Mouse (Mus musculus) limb, embryonic 15.5 days (tissue): ENCODE data around the gene C1qtnf9. TPM values are rescaled to one million over a fixed set of nuclear protein-coding genes. Genes with fewer than 3 reads are reported as not detected.

Experiments used
- ATAC-seq: fragments of 200-750 bp; cut with Nextera tagmentation; 2 replicates; pipeline ENCODE4 v1.8.0; 2017; ENCODE audit warnings: low read depth, moderate TSS enrichment; ENCODE audit not compliant: insufficient number of reproducible peaks, low FRiP score, low TSS enrichment
- H3K27ac ChIP-seq: fragments of 300-500 bp; sonication (generic); 2 replicates; pipeline ENCODE4 v1.5.1; 2015; ENCODE audit warnings: moderate library complexity, mild to moderate bottlenecking, inconsistent platforms
- H3K27me3 ChIP-seq: fragments of 300-500 bp; sonication (generic); 2 replicates; pipeline ENCODE4 v1.6.1; 2015; ENCODE audit warnings: inconsistent platforms
- H3K36me3 ChIP-seq: fragments of 300-500 bp; sonication (generic); 2 replicates; pipeline ENCODE4 v1.6.1; 2015; ENCODE audit warnings: inconsistent platforms
- H3K4me1 ChIP-seq: fragments of 300-500 bp; sonication (generic); 2 replicates; pipeline ENCODE4 v1.6.1; 2015; ENCODE audit warnings: inconsistent platforms
- H3K4me2 ChIP-seq: fragments of 300-500 bp; sonication (generic); 2 replicates; pipeline ENCODE4 v1.6.1; 2015; ENCODE audit warnings: mild to moderate bottlenecking, inconsistent platforms
- H3K4me3 ChIP-seq: fragments of 300-500 bp; sonication (generic); 2 replicates; pipeline ENCODE4 v1.5.1; 2015; ENCODE audit warnings: mild to moderate bottlenecking, inconsistent platforms
- H3K9ac ChIP-seq: fragments of 300-500 bp; sonication (generic); 2 replicates; pipeline ENCODE4 v1.6.1; 2015; ENCODE audit warnings: inconsistent platforms
- H3K9me3 ChIP-seq: fragments of 300-500 bp; sonication (generic); 2 replicates; pipeline ENCODE4 v1.6.1; 2016; ENCODE audit warnings: inconsistent platforms
- WGBS: fragments of 180-500 bp; shearing (Covaris S2); methylation state at CpG from one replicate; pipeline ENCODE4 v1.1.7; 2015; 5-methylcytosine and 5-hydroxymethylcytosine counted together
- polyA plus RNA-seq: library from polyadenylated mRNA; unstranded; fragments of >200 nt; fragmentation: Nextera tagmentation; extraction: Ambion mirVana; gene quantifications from 2 replicates; pipeline ENCODE4 v1.2.1, GENCODE M21; 2015

The C1qtnf9 gene
- polyA plus RNA-seq, 1 experiment from 2014 or later = 6.3 TPM

DNA sequence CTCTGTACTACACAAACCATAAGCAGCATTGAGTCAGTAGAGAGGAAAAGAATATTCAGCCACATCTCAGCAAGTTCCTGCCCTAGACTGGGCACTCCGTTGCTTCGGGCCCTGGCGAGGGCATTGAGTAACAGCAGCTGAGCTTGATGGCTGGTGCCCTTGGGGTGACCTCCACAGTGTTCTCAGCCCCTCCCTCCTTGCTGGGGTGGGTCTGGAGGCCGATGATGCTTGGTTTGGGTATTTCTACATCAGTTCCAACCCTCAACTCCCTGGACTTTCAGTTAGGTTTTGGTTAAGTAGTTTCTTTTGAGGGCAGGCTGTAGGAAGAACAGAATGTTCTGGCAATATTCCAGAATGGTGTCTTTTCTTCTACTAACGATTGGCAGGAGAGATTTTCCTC, 50.1 kb downstream of the C1qtnf9 start:
- H3K9me3 ChIP-seq = no peaks in the 10 kb centered on the region
- no peak overlapping the region for H3K27ac ChIP-seq
- peaks cover 15% of the 10 kb centered on the region; the same call in 1 of the 2 replicates for H3K36me3 ChIP-seq
- ATAC-seq = no peak
- H3K27me3 ChIP-seq = no peaks in the 10 kb centered on the region
- no peak overlapping the region for H3K4me3 ChIP-seq
- no peak overlapping the region for H3K9ac ChIP-seq
- 62% methylated on average over 5 of the region's 5 CpGs for WGBS
- peaks cover 2% of the 10 kb centered on the region; the same call in 1 of the 2 replicates for H3K4me1 ChIP-seq
- no peak overlapping the region for H3K4me2 ChIP-seq

DNA sequence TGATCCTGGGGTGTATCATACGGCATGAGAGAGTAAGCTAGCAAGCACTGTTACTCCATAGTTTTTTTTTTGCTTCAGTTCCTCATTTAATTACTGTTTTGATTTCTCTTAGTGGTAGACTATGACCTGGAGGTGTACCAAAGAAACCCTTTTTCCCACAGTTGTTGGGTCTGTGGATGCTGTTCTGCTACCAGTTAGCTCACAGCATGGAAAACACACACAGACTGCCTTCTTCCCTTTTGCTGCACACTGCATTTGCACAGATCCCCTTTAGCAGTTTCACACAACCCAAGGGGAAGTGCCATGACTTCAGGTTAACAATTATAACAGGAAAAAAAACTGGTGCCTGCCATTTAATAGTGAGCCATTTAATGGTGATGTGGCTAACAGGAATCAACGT, 62.2 kb downstream of the C1qtnf9 start:
- H3K4me3 ChIP-seq = no peak overlapping the region
- H3K9me3 ChIP-seq = no peaks in the 10 kb centered on the region
- H3K4me1 ChIP-seq = no peaks in the 10 kb centered on the region
- H3K4me2 ChIP-seq = no peak overlapping the region
- H3K36me3 ChIP-seq = peaks cover 34% of the 10 kb centered on the region
- H3K27ac ChIP-seq = no peak overlapping the region
- no peaks in the 10 kb centered on the region for H3K27me3 ChIP-seq
- 82% methylated on average over 2 of the region's 2 CpGs for WGBS
- no peak overlapping the region for H3K9ac ChIP-seq
- ATAC-seq = no peak

Other genes with a start within 250 kb of the C1qtnf9 start
- 10.0 and 13.7 TPM in 2 replicates for gene Spata13, start 134.1 kb upstream of the C1qtnf9 start, polyA plus RNA-seq
- 16.4 and 18.4 TPM in 2 replicates for gene Mipep, start 16.4 kb downstream of the C1qtnf9 start, polyA plus RNA-seq